Mouse (Mus musculus) forebrain, embryonic 11.5 days (tissue): ENCODE measurements around the gene Itga7. TPM values are rescaled to one million over a fixed set of nuclear protein-coding genes. Genes with fewer than 3 reads are reported as not detected.

Experiments used
- ATAC-seq: fragments of 200-750 bp; cut with Nextera tagmentation; replicated peaks from 2 replicates; pipeline ENCODE4 v1.8.0; 2017; ENCODE audit warnings: moderate TSS enrichment; ENCODE audit not compliant: low FRiP score
- DNase-seq: peaks from one replicate; pipeline ENCODE4 v3.0.0-alpha.2; 2017; ENCODE audit warnings: low spot score
- H3K27ac ChIP-seq: fragments of 300-500 bp; sonication (generic); 2 replicates; pipeline ENCODE4 v1.5.1; 2014; ENCODE audit warnings: low read depth, low read length
- H3K27me3 ChIP-seq: fragments of 300-500 bp; sonication (generic); 2 replicates; pipeline ENCODE4 v1.6.1; 2014; ENCODE audit warnings: mild to moderate bottlenecking, low read length, mixed read lengths; ENCODE audit not compliant: control insufficient read depth, insufficient read depth
- H3K36me3 ChIP-seq: fragments of 300-500 bp; sonication (generic); 2 replicates; pipeline ENCODE4 v1.6.1; 2014; ENCODE audit warnings: mild to moderate bottlenecking, low read length, moderate library complexity, mixed read lengths; ENCODE audit not compliant: control insufficient read depth, insufficient read depth
- H3K4me1 ChIP-seq: fragments of 300-500 bp; sonication (generic); replicated peaks from 2 replicates; pipeline ENCODE4 v1.6.1; 2014; ENCODE audit warnings: low read length, mixed read lengths; ENCODE audit not compliant: control insufficient read depth, insufficient read depth
- H3K4me2 ChIP-seq: fragments of 300-500 bp; sonication (generic); 2 replicates; pipeline ENCODE4 v1.6.1; 2014; ENCODE audit warnings: low read depth, mild to moderate bottlenecking, low read length, moderate library complexity, mixed read lengths; ENCODE audit not compliant: severe bottlenecking
- H3K4me3 ChIP-seq: fragments of 300-500 bp; sonication (generic); 2 replicates; pipeline ENCODE4 v1.5.1; 2014; ENCODE audit warnings: low read depth, low read length
- H3K9ac ChIP-seq: fragments of 300-500 bp; sonication (generic); 2 replicates; pipeline ENCODE4 v1.6.1; 2014; ENCODE audit warnings: low read length
- H3K9me3 ChIP-seq: fragments of 300-500 bp; sonication (generic); 2 replicates; pipeline ENCODE4 v1.6.1; 2016; ENCODE audit warnings: low read length, mixed read lengths; ENCODE audit not compliant: control insufficient read depth
- WGBS: fragments of 180-500 bp; shearing (Covaris S2); extraction: QIAGEN DNeasy Blood & Tissue Kit; methylation state at CpG from one replicate; pipeline ENCODE4 v1.1.7; 2014; 5-methylcytosine and 5-hydroxymethylcytosine counted together
- polyA plus RNA-seq: library from polyadenylated mRNA; unstranded; fragments of >200 nt; fragmentation: Nextera tagmentation; extraction: Ambion mirVana; gene quantifications from 2 replicates; pipeline ENCODE4 v1.2.1, GENCODE M21; 2014

Gene Itga7
- polyA plus RNA-seq, 1 experiment from 2014 or later: 0.69 TPM

DNA sequence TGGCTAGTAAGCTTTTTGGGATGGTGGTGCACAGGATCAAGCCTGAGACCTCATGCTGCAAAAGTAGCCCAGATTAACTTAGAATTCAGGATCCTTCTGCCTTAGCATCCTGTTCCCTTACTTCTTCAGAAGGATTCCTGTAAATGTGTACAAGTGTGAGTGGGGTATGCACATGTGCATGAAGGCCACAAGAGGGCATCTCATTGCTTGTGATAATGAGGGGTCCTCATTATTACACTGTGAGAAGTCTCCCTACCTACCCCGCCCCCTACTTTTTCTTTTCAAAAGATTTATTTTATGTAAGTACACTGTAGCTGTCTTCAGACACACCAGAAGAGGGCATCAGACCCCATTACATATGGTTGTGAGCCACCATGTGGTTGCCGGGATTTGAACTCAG lies 18.1 kb upstream of the Itga7 start:
- no peak for ATAC-seq
- H3K4me1 ChIP-seq: no peaks in the 10 kb centered on the region; the same call in 1 of the 2 replicates
- H3K27ac ChIP-seq: no peak overlapping the region
- no peak overlapping the region for H3K4me3 ChIP-seq
- no peak overlapping the region for H3K9ac ChIP-seq
- H3K36me3 ChIP-seq: no peaks in the 10 kb centered on the region
- WGBS: 88% methylated on average over 2 of the region's 2 CpGs
- no peaks in the 10 kb centered on the region for H3K27me3 ChIP-seq
- no peaks in the 10 kb centered on the region for H3K9me3 ChIP-seq
- no peak overlapping the region for H3K4me2 ChIP-seq
- no peak for DNase-seq

DNA sequence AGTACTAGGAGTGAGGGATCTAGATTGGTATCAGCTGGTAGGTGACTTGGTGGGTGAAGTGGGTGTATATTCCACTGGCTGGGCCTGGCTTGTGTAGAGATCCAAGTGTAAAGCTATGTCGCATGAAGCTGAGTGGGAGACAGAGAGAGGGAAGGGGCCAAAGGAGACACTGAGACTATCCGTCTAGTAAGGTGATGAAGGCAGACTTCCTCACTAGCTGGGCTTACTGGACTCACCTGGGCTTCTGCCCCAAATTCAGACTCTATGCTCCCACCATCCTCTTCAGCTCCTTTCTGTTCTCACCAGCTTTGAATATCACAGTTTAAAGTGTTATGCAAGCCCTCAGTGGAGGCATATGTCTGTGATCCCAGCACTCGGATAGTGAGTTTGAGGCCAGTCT lies 17.0 kb upstream of the Itga7 start:
- no peaks in the 10 kb centered on the region; the same call in 1 of the 2 replicates for H3K4me1 ChIP-seq
- H3K4me2 ChIP-seq: no peak overlapping the region
- H3K4me3 ChIP-seq: no peak overlapping the region
- no peak overlapping the region for H3K27ac ChIP-seq
- no peak overlapping the region for H3K9ac ChIP-seq
- ATAC-seq: no peak
- no peaks in the 10 kb centered on the region for H3K27me3 ChIP-seq
- no peak for DNase-seq
- no peaks in the 10 kb centered on the region for H3K9me3 ChIP-seq
- WGBS: 95% methylated on average over 3 of the region's 3 CpGs
- no peaks in the 10 kb centered on the region for H3K36me3 ChIP-seq

DNA sequence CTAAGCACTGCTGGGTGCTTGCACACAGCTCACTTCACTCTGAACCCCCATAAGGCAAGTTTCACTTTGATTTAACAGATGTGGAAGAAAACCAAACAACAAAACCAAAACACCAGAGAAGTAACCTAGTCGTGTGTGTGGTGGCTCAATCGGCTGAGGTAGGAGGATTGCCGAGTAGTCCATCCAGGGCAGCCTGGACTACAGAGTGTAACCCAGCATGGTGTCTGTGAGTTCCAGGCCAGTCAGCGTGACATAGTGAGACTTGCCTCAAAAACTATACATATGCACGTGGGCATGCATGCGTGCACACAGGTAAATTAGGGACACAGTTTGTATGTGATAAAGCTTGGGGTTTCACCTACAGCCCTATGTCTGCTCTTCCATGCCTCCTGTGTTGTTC lies 16.2 kb upstream of the Itga7 start:
- H3K36me3 ChIP-seq: no peaks in the 10 kb centered on the region

DNA sequence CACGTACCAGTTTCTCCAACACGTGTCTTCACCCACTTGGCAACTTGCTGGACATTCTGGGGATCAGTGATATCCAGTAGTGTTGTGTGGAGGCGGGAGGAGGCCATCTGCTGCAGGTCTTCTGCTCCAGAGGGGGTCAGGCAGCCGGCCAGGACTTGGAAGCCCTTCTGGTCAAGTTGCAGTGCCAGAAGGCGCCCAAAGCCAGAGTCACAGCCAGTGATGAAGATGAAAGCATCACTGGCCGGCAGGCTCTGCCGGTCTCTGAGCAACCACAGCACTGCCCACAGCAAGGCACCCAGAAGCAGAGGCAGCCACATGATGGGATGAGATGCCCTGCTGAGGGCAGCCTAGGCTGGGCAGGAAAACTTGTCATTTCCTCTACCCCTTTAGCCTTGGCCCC lies 15.4 kb upstream of the Itga7 start:
- Histone ChIP-seq H3K27me3 (no peaks in the 10 kb centered on the region), H3K4me2 (no peak overlapping the region), H3K4me1 (no peaks in the 10 kb centered on the region; the same call in 1 of the 2 replicates), H3K36me3 (no peaks in the 10 kb centered on the region), H3K9ac (no peak overlapping the region), H3K9me3 (no peaks in the 10 kb centered on the region), H3K27ac (no peak overlapping the region), H3K4me3 (no peak overlapping the region)
- WGBS: 82% methylated on average over 7 of the region's 7 CpGs
- DNase-seq (no peak), ATAC-seq (no peak)

More for the DNA sequence above, 16.2 kb upstream of the Itga7 start:
- DNase-seq: no peak
- Histone ChIP-seq H3K27me3 (no peaks in the 10 kb centered on the region), H3K4me3 (no peak overlapping the region), H3K9ac (no peak overlapping the region), H3K9me3 (no peaks in the 10 kb centered on the region), H3K4me2 (no peak overlapping the region), H3K4me1 (no peaks in the 10 kb centered on the region; the same call in 1 of the 2 replicates), H3K27ac (no peak overlapping the region)
- ATAC-seq: no peak
- 87% methylated on average over 6 of the region's 6 CpGs for WGBS

DNA sequence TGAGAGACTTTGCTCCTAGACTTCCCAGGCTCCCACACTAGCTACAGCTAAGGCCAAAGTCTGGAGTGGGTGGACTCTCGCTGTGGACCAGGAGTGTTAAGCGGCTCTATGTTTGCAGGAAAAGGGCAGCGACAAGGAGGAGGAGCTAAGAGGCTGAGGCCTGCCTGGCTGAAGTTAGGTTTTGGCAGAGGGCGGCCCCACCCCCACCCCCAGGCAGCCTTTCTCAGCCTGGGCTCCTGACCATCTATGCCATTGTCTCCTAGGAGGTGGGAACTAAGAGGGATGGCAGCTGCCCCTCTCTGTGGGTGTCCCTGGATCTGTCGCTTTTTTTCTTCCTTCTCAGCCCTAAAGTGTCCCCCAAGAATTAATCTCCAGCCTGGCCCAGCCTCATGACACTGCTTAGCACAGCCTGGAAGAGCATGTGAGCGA lies 14.4 kb upstream of the Itga7 start:
- DNase-seq: no peak
- 9% methylated on average over 6 of the region's 6 CpGs for WGBS
- peaks cover 2% of the 10 kb centered on the region; the same call in 1 of the 2 replicates for H3K4me1 ChIP-seq

DNA sequence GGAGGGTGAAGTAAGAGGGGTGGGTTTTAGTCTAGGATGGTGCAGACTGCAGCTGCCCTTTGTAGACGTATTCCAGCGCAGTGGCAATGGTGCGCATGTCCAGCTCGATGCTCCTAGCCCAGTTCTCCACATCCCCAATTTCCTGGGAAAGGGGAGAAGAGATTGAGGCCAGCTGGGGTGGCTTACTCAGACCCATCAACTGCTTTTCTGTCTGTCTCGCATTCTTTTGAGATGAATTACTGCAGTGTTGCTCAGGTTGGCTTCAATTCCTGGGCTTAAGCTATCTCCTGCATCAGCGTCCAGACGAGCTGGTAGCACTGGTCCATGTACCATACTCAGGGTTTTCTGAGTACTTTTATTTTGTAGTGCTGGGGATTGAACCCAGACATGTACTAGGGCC lies 13.7 kb upstream of the Itga7 start:
- Histone ChIP-seq H3K36me3 (no peaks in the 10 kb centered on the region), H3K9ac (no peak overlapping the region), H3K9me3 (no peaks in the 10 kb centered on the region), H3K27ac (no peak overlapping the region), H3K4me1 (peaks cover 2% of the 10 kb centered on the region; the same call in 1 of the 2 replicates), H3K4me2 (no peak overlapping the region), H3K27me3 (0 out of 2 replicates have a peak, but pooled peaks cover 2% of the 10 kb centered on the region), H3K4me3 (no peak overlapping the region)
- DNase-seq (no peak), ATAC-seq (no peak)
- 79% methylated on average over 7 of the region's 7 CpGs for WGBS

More for the DNA sequence above, 14.4 kb upstream of the Itga7 start:
- H3K36me3 ChIP-seq: no peaks in the 10 kb centered on the region
- H3K4me3 ChIP-seq: no peak overlapping the region
- no peak overlapping the region for H3K27ac ChIP-seq
- H3K9me3 ChIP-seq: no peaks in the 10 kb centered on the region
- 0 out of 2 replicates have a peak, but pooled peaks cover 2% of the 10 kb centered on the region for H3K27me3 ChIP-seq
- ATAC-seq: no peak
- no peak overlapping the region for H3K9ac ChIP-seq
- H3K4me2 ChIP-seq: no peak overlapping the region

DNA sequence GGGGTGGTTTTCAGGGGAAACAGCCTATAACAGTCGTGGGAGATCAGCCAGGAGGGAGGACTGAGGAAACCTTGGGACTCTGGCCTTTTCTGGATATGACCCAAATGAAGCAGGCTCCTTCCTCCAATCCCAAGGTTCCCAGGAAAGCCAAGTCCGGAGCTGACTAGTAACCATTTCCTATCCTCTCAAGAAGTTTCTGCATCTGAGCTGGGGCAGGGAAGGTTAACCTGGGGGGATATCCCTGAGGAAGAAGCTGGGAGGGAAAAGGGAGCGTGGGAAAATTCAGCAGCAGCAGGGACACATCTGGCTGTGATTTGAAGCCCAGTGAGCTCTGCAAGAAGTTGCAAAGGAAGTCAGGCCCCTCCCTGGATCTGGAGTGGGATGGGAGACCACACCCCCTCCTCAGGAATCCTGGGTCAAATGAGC lies 12.9 kb upstream of the Itga7 start:
- Histone ChIP-seq H3K36me3 (no peaks in the 10 kb centered on the region), H3K9ac (no peak overlapping the region), H3K27me3 (0 out of 2 replicates have a peak, but pooled peaks cover 2% of the 10 kb centered on the region), H3K9me3 (no peaks in the 10 kb centered on the region), H3K4me1 (peaks cover 2% of the 10 kb centered on the region; the same call in 1 of the 2 replicates), H3K27ac (no peak overlapping the region), H3K4me2 (no peak overlapping the region), H3K4me3 (no peak overlapping the region)
- ATAC-seq (no peak), DNase-seq (no peak)
- WGBS: 73% methylated on average over 3 of the region's 3 CpGs

DNA sequence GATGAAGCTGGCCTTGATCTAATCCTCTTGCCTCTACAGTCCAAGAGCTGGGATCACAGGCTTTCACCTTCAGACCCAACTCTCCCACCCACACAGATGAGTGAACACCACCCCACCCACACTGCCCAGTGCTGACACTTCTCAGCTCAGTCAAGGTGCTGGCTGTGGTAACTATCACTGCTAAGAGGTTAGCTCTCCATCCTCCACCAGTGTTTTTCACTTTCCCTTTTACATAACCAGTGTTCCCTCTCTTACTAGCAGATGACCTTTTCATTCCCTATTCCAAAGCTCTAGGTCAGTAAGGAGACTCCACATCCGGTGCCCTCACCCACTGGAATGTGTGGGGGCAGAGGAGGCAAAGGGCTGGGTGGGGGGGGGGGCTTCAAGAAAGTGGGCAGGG lies 12.4 kb upstream of the Itga7 start:
- Histone ChIP-seq H3K9me3 (no peaks in the 10 kb centered on the region), H3K4me2 (no peak overlapping the region), H3K4me3 (no peak overlapping the region), H3K4me1 (peaks cover 2% of the 10 kb centered on the region; the same call in 1 of the 2 replicates), H3K27ac (no peak overlapping the region), H3K9ac (no peak overlapping the region), H3K27me3 (0 out of 2 replicates have a peak, but pooled peaks cover 2% of the 10 kb centered on the region), H3K36me3 (no peaks in the 10 kb centered on the region)
- ATAC-seq (no peak), DNase-seq (no peak)
- WGBS: 57% methylated on average over 1 of the region's 1 CpGs
